Comparison of ENCODE assay signal across 8 mouse cellular contexts in the genomic region with DNA sequence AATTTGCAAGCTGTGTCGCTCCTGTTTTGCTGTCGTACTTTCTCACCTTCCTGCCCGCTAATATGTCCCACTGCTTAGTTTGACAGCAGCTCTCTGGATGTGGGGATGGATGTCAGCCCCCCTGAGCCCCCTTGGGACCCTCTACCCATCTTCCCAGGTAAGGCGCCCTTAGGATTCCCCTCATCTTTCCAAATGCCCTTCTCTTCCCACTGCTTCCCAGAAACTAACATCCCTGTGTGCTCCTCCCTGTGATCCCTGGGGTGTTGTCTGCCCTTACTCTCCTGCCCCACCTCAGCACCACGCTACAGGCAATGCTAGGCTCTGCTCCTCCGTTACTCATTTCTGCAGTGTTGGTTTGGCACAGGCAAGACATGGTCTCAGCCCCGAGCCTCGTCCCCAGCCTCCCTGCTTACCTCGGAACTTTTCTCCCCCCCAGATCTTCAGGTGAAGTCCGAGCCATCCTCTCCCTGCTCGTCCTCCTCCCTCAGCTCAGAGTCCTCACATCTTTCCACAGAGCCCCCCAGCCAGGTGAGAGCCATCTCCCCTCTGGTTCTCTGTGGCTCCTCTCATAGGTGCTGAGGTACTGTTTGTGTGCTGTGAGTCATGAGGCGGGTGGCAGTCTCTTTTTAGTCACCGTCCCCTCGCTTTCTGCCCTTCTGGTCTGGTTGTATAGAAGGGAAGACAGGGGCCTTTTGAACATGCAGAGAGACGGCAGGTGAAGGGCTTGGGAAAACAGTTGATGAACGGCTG. TPM values are rescaled to one million over a fixed set of nuclear protein-coding genes. Genes with fewer than 3 reads are reported as not detected.
DNase-seq lines count a peak whose midpoint lies in the region; ATAC-seq and TF ChIP-seq lines count a peak whose summit lies in the region.

No protein-coding gene starts in this region.

- TF ChIP-seq CTCF in bone marrow macrophage, adult 2 months (IDR thresholded peaks at IDR 0.05; ENCODE audit: low read depth, low read length): no peak

- H3K4me3 ChIP-seq in heart, embryonic 10.5 days: peak overlapping the region; percentile 99
- peak overlapping the region; percentile 92 for H3K4me3 ChIP-seq in bone marrow macrophage, adult 2 months (ENCODE audit: insufficient read depth, low read length)
- no peak overlapping the region for H3K4me3 ChIP-seq in heart, embryonic 16.5 days (ENCODE audit: low read length)
- no peak overlapping the region for H3K4me3 ChIP-seq in liver, embryonic 16.5 days (ENCODE audit: low read depth, low read length)

- intact Hi-C loops in heart, postnatal 36 days (cut with DNase I): no loop called here
- intact Hi-C loops in left cerebral cortex, postnatal 25 days (cut with DNase I): no loop called here

- H3K27ac ChIP-seq in heart, embryonic 10.5 days: no peak overlapping the region
- no peak overlapping the region for H3K27ac ChIP-seq in bone marrow macrophage, adult 2 months (ENCODE audit: insufficient read depth, low read depth, low read length)
- no peak overlapping the region for H3K27ac ChIP-seq in heart, embryonic 16.5 days (ENCODE audit: low read length)
- no peak overlapping the region for H3K27ac ChIP-seq in liver, embryonic 16.5 days (ENCODE audit: low read length)

- no peaks in the 10 kb centered on the region; the same call in 1 of the 2 replicates for H3K9me3 ChIP-seq in heart, embryonic 10.5 days
- H3K9me3 ChIP-seq in heart, embryonic 16.5 days (replicated peaks; ENCODE audit: control insufficient read depth, low read length): no peaks in the 10 kb centered on the region
- H3K9me3 ChIP-seq in liver, embryonic 16.5 days (replicated peaks; ENCODE audit: control insufficient read depth, low read length): no peaks in the 10 kb centered on the region

- no peak overlapping the region for H3K9ac ChIP-seq in heart, embryonic 16.5 days (ENCODE audit: low read length)
- H3K9ac ChIP-seq in liver, embryonic 16.5 days (ENCODE audit: low read depth, low read length): no peak overlapping the region

- TF ChIP-seq POLR2A in bone marrow macrophage, adult 2 months (IDR thresholded peaks at IDR 0.05; ENCODE audit: borderline replicate concordance, low read depth, low read length): no peak

- no peaks in the 10 kb centered on the region for H3K27me3 ChIP-seq in heart, embryonic 10.5 days (ENCODE audit: insufficient read depth, poor library complexity, severe bottlenecking)
- H3K27me3 ChIP-seq in heart, embryonic 16.5 days (ENCODE audit: control insufficient read depth, insufficient read depth, low read length): no peaks in the 10 kb centered on the region
- H3K27me3 ChIP-seq in liver, embryonic 16.5 days (ENCODE audit: control insufficient read depth, insufficient read depth, low read depth, low read length): no peaks in the 10 kb centered on the region

- DNase-seq in heart, embryonic 10.5 days (ENCODE audit: low spot score): no peak
- no peak for DNase-seq in heart, postnatal 36 days
- no peak for DNase-seq in embryo, embryonic 11 days
- no peak for DNase-seq in layer of hippocampus, postnatal 10 days (ENCODE audit: low spot score in 2 of 2)
- DNase-seq in left cerebral cortex, postnatal 25 days (ENCODE audit: low spot score in 2 of 2): no peak

- no peak for ATAC-seq in heart, embryonic 16.5 days (replicated peaks; ENCODE audit: extremely low read depth, insufficient read depth, low FRiP score)
- ATAC-seq in liver, embryonic 16.5 days (ENCODE audit: low read depth): no peak

- peak overlapping the region; percentile 90 for H3K4me2 ChIP-seq in heart, embryonic 16.5 days (ENCODE audit: low read depth, low read length)
- H3K4me2 ChIP-seq in liver, embryonic 16.5 days (ENCODE audit: low read depth, low read length): 0 out of 2 replicates have a peak overlapping the region, but pooled peaks have one; percentile 87

- H3K4me1 ChIP-seq in heart, embryonic 10.5 days: peaks cover 28% of the 10 kb centered on the region
- H3K4me1 ChIP-seq in bone marrow macrophage, adult 2 months (ENCODE audit: control insufficient read depth, insufficient read depth, low read length): peaks cover 40% of the 10 kb centered on the region
- peaks cover 18% of the 10 kb centered on the region for H3K4me1 ChIP-seq in heart, embryonic 16.5 days (ENCODE audit: control insufficient read depth, insufficient read depth, low read length)
- H3K4me1 ChIP-seq in liver, embryonic 16.5 days (ENCODE audit: control insufficient read depth, low read depth, low read length): peaks cover 31% of the 10 kb centered on the region

- peaks cover 54% of the 10 kb centered on the region for H3K36me3 ChIP-seq in heart, embryonic 10.5 days
- H3K36me3 ChIP-seq in heart, embryonic 16.5 days (ENCODE audit: control insufficient read depth, insufficient read depth): peaks cover 12% of the 10 kb centered on the region
- H3K36me3 ChIP-seq in liver, embryonic 16.5 days (ENCODE audit: control insufficient read depth, insufficient read depth): peaks cover 6% of the 10 kb centered on the region

- 83% methylated on average over 16 of the region's 16 CpGs for WGBS in heart, embryonic 10.5 days
- 83% methylated on average over 16 of the region's 16 CpGs for WGBS in heart, embryonic 16.5 days
- WGBS in liver, embryonic 16.5 days (ENCODE audit: insufficient replicate concordance): 79% methylated on average over 16 of the region's 16 CpGs

RNA-seq across cellular contexts. Expression of a gene that starts 1.4 kb away (rescaled TPM):
- polyA plus RNA-seq in heart, embryonic 10.5 days (2016; fragmentation: Nextera tagmentation; extraction: Ambion mirVana): 74.0 and 76.8 TPM in 2 replicates
- total RNA-seq in heart, postnatal 36 days (2021): 10 to 100 TPM; 15.3 to 16.1 TPM
- 42.6 and 62.7 TPM in 2 replicates for polyA plus RNA-seq in bone marrow macrophage, adult 2 months (2012; ENCODE audit: insufficient read depth, insufficient read length, missing spikeins)
- polyA plus RNA-seq in heart, embryonic 16.5 days (2015; fragmentation: Nextera tagmentation; extraction: Ambion mirVana): 45.7 and 46.7 TPM in 2 replicates
- 17.7 and 17.8 TPM in 2 replicates for polyA plus RNA-seq in liver, embryonic 16.5 days (2015; fragmentation: Nextera tagmentation; extraction: Ambion mirVana)
- total RNA-seq in layer of hippocampus, postnatal 10 days (2021): 10 to 100 TPM; 75.8 to 78.6 TPM
- total RNA-seq in left cerebral cortex, postnatal 25 days (2021): 10 to 100 TPM; 72.7 to 72.8 TPM

RNA-seq across cellular contexts. Expression of a gene that starts 3.8 kb away (rescaled TPM):
- 12.6 TPM in 2 replicates for polyA plus RNA-seq in heart, embryonic 10.5 days (2016; fragmentation: Nextera tagmentation; extraction: Ambion mirVana)
- total RNA-seq in heart, postnatal 36 days (2021): 1 to 10 TPM; 6.9 to 9.9 TPM
- polyA plus RNA-seq in bone marrow macrophage, adult 2 months (2012; ENCODE audit: insufficient read depth, insufficient read length, missing spikeins): 22.4 and 22.9 TPM in 2 replicates
- 11.7 and 12.3 TPM in 2 replicates for polyA plus RNA-seq in heart, embryonic 16.5 days (2015; fragmentation: Nextera tagmentation; extraction: Ambion mirVana)
- polyA plus RNA-seq in liver, embryonic 16.5 days (2015; fragmentation: Nextera tagmentation; extraction: Ambion mirVana): 3.7 and 4.6 TPM in 2 replicates
- total RNA-seq in layer of hippocampus, postnatal 10 days (2021): 10 to 100 TPM; 11.8 to 14.8 TPM
- 10 to 100 TPM; 12.0 to 17.0 TPM for total RNA-seq in left cerebral cortex, postnatal 25 days (2021)

RNA-seq across cellular contexts. Expression of a gene that starts 19.0 kb away (rescaled TPM):
- polyA plus RNA-seq in heart, embryonic 10.5 days (2016; fragmentation: Nextera tagmentation; extraction: Ambion mirVana): 0.11 TPM in 1 of 2 replicates, not detected in the other
- total RNA-seq in heart, postnatal 36 days (2021): 1 to 10 TPM; 1.4 to 1.7 TPM
- 0.76 and 1.3 TPM in 2 replicates for polyA plus RNA-seq in bone marrow macrophage, adult 2 months (2012; ENCODE audit: insufficient read depth, insufficient read length, missing spikeins)
- 0.64 and 2.1 TPM in 2 replicates for polyA plus RNA-seq in heart, embryonic 16.5 days (2015; fragmentation: Nextera tagmentation; extraction: Ambion mirVana)
- polyA plus RNA-seq in liver, embryonic 16.5 days (2015; fragmentation: Nextera tagmentation; extraction: Ambion mirVana): not detected in 2 replicates
- total RNA-seq in layer of hippocampus, postnatal 10 days (2021): 100 to 1,000 TPM; 231 to 238 TPM
- total RNA-seq in left cerebral cortex, postnatal 25 days (2021): 100 to 1,000 TPM; 171 to 183 TPM

RNA-seq across cellular contexts. Expression of a gene that starts 20.0 kb away (rescaled TPM):
- polyA plus RNA-seq in heart, embryonic 10.5 days (2016; fragmentation: Nextera tagmentation; extraction: Ambion mirVana): 24.3 and 27.5 TPM in 2 replicates
- 10 to 100 TPM; 54.4 to 55.5 TPM for total RNA-seq in heart, postnatal 36 days (2021)
- polyA plus RNA-seq in bone marrow macrophage, adult 2 months (2012; ENCODE audit: insufficient read depth, insufficient read length, missing spikeins): 101 and 118 TPM in 2 replicates
- 26.7 and 27.3 TPM in 2 replicates for polyA plus RNA-seq in heart, embryonic 16.5 days (2015; fragmentation: Nextera tagmentation; extraction: Ambion mirVana)
- polyA plus RNA-seq in liver, embryonic 16.5 days (2015; fragmentation: Nextera tagmentation; extraction: Ambion mirVana): 11.4 and 13.8 TPM in 2 replicates
- 10 to 100 TPM; 32.9 to 34.1 TPM for total RNA-seq in layer of hippocampus, postnatal 10 days (2021)
- total RNA-seq in left cerebral cortex, postnatal 25 days (2021): 10 to 100 TPM; 45.8 to 46.4 TPM

RNA-seq across cellular contexts. Expression of a gene that starts 22.0 kb away (rescaled TPM):
- polyA plus RNA-seq in heart, embryonic 10.5 days (2016; fragmentation: Nextera tagmentation; extraction: Ambion mirVana): 0.04 and 0.07 TPM in 2 replicates
- 10 to 100 TPM; 35.6 to 39.7 TPM for total RNA-seq in heart, postnatal 36 days (2021)
- not detected in 2 replicates for polyA plus RNA-seq in bone marrow macrophage, adult 2 months (2012; ENCODE audit: insufficient read depth, insufficient read length, missing spikeins)
- 2.5 and 2.8 TPM in 2 replicates for polyA plus RNA-seq in heart, embryonic 16.5 days (2015; fragmentation: Nextera tagmentation; extraction: Ambion mirVana)
- polyA plus RNA-seq in liver, embryonic 16.5 days (2015; fragmentation: Nextera tagmentation; extraction: Ambion mirVana): 0.20 and 0.27 TPM in 2 replicates
- total RNA-seq in layer of hippocampus, postnatal 10 days (2021): 1 to 10 TPM; 4.1 to 4.7 TPM
- total RNA-seq in left cerebral cortex, postnatal 25 days (2021): 1 to 10 TPM; 1.2 to 1.6 TPM

Comparison
In these comparisons a context has a peak if more than half of its experiments do, and no peak if none do; other contexts are left out.
1. H3K4me3 ChIP-seq: peak in heart, embryonic 10.5 days (single experiment) and bone marrow macrophage, adult 2 months (single experiment); none in heart, embryonic 16.5 days (single experiment) and liver, embryonic 16.5 days (single experiment).